Mouse (Mus musculus): Measurements from ENCODE around the gene Nisch. TPM values are rescaled to one million over a fixed set of nuclear protein-coding genes. Genes with fewer than 3 reads are reported as not detected.

Gene Nisch
- 453 and 485 TPM in 2 replicates for polyA plus RNA-seq (2012; rRNA removed)

DNA sequence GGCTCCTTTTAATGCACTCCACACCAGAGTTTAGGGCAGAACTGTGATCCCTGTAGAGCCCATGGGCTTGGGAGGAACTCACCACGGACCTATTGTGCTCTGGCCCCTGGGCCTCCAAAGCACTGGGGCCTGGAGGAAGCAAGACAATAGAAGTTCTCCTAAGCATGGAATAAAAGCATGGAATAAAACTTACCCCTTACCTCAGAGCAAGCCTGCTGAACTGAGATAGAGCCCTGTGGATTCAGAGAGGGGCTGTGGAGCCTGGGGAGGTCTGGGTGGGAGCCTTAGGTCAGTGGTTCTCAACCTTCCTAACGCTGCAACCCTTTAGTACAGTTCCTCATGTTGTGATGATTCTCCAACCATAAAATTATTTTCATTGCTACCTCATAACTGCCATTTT, at the start of gene Nisch:
Nisch (minus strand) TSS at position 101 of the 400 bp plus-strand sequence.

GRCm38 (mm10) chr14:31251084-31251604, 34.4 kb upstream of the Nisch start, which contains the start of the genes Phf7 and Bap1:
Gene Phf7, minus strand, starts transcription at chr14:31251317.
Gene Bap1, plus strand, starts transcription at chr14:31251450.

DNA sequence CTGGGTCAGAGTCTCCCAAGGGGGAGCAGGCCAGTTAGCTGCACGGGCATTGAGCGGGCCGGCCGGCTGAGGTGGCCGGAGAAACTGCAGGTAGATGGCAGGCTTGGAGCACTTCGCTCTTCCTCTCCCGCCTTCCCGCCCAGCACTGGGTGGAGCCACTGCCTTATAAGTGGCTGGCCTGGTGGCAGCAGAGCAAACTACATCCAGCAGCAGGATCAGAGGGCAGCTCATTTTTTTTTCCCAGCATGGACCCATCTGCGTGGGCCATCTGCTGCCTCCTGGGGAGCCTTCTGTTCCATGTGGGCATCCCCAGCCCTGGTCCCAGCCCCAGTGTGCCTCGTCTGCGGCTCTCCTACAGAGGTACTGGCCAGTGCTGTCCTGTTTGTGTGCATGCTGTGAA, 920 bp upstream of the Nisch start, which contains the start of gene Sema3g:
Sema3g (plus strand) TSS at position 195 of the 400 bp plus-strand sequence.

GRCm38 (mm10) chr14:31208084-31208483, 8.7 kb downstream of the Nisch start, which contains the start of gene Tnnc1:
Gene Tnnc1, plus strand, starts transcription at chr14:31208312.

GRCm38 (mm10) chr14:31168425-31168824, 48.3 kb downstream of the Nisch start, which contains the start of gene Stab1:
Gene Stab1, minus strand, starts transcription at chr14:31168641.

GRCm38 (mm10) chr14:31130236-31131220, 86.2 kb downstream of the Nisch start, which contains the start of gene Nt5dc2:
Gene Nt5dc2, plus strand, starts transcription at chr14:31131053.

GRCm38 (mm10) chr14:31128826-31129219, 87.9 kb downstream of the Nisch start, which contains the start of gene Smim4:
Gene Smim4, minus strand, starts transcription at chr14:31128956.

Other genes starting within 250 kb of the Nisch start
- 58.9 and 97.6 TPM in 2 replicates for gene Glt8d1, start 215.5 kb downstream of the Nisch start, polyA plus RNA-seq (2012; rRNA removed)
- 128 and 218 TPM in 2 replicates for gene Spcs1, start 215.3 kb downstream of the Nisch start, polyA plus RNA-seq (2012; rRNA removed)
- gene Pbrm1, start 197.8 kb downstream of the Nisch start, polyA plus RNA-seq (2012; rRNA removed) = 44.9 and 53.0 TPM in 2 replicates
- 134 and 186 TPM in 2 replicates for gene Gnl3, start 197.8 kb downstream of the Nisch start, polyA plus RNA-seq (2012; rRNA removed)
- gene Smim4, start 88.0 kb downstream of the Nisch start, polyA plus RNA-seq (2012; rRNA removed) = 26.7 and 44.6 TPM in 2 replicates
- 300 and 453 TPM in 2 replicates for gene Nt5dc2, start 85.9 kb downstream of the Nisch start, polyA plus RNA-seq (2012; rRNA removed)
- gene Stab1, start 48.3 kb downstream of the Nisch start, polyA plus RNA-seq (2012; rRNA removed) = 30.1 and 34.2 TPM in 2 replicates
- gene Tnnc1, start 8.6 kb downstream of the Nisch start, polyA plus RNA-seq (2012; rRNA removed) = 123 and 136 TPM in 2 replicates
- gene Sema3g, start 914 bp upstream of the Nisch start, polyA plus RNA-seq (2012; rRNA removed) = 2.8 TPM in 2 replicates
- 6.4 and 9.1 TPM in 2 replicates for gene Phf7, start 34.4 kb upstream of the Nisch start, polyA plus RNA-seq (2012; rRNA removed)
- gene Bap1, start 34.5 kb upstream of the Nisch start, polyA plus RNA-seq (2012; rRNA removed) = 111 and 112 TPM in 2 replicates
- gene Dnah1, start 107.0 kb upstream of the Nisch start, polyA plus RNA-seq (2012; rRNA removed) = 5.2 and 7.9 TPM in 2 replicates
- 26.4 and 42.8 TPM in 2 replicates for gene Capn7, start 119.7 kb upstream of the Nisch start, polyA plus RNA-seq (2012; rRNA removed)
- 46.0 and 69.5 TPM in 2 replicates for gene Sh3bp5, start 219.1 kb upstream of the Nisch start, polyA plus RNA-seq (2012; rRNA removed)